Mouse (Mus musculus) forebrain, embryonic 13.5 days (tissue): ENCODE data around the gene Kcp. TPM values are rescaled to one million over a fixed set of nuclear protein-coding genes. Genes with fewer than 3 reads are reported as not detected.

Experiments
- ATAC-seq: fragments of 200-750 bp; cut with Nextera tagmentation; 2 replicates; pipeline ENCODE4 v1.8.0; 2017
- H3K27ac ChIP-seq: fragments of 300-500 bp; sonication (generic); 2 replicates; pipeline ENCODE4 v1.5.1; 2015; ENCODE audit warnings: inconsistent platforms, mild to moderate bottlenecking, moderate library complexity
- H3K27me3 ChIP-seq: fragments of 300-500 bp; sonication (generic); 2 replicates; pipeline ENCODE4 v1.6.1; 2015; ENCODE audit warnings: mild to moderate bottlenecking, inconsistent platforms
- H3K36me3 ChIP-seq: fragments of 300-500 bp; sonication (generic); 2 replicates; pipeline ENCODE4 v1.6.1; 2015; ENCODE audit warnings: mild to moderate bottlenecking, inconsistent platforms; ENCODE audit not compliant: poor library complexity, severe bottlenecking
- H3K4me1 ChIP-seq: fragments of 300-500 bp; sonication (generic); 2 replicates; pipeline ENCODE4 v1.6.1; 2015; ENCODE audit warnings: inconsistent platforms
- H3K4me2 ChIP-seq: fragments of 300-500 bp; sonication (generic); 2 replicates; pipeline ENCODE4 v1.6.1; 2015; ENCODE audit warnings: inconsistent platforms, mild to moderate bottlenecking, moderate library complexity
- H3K4me3 ChIP-seq: fragments of 300-500 bp; sonication (generic); 2 replicates; pipeline ENCODE4 v1.5.1; 2015; ENCODE audit warnings: mild to moderate bottlenecking, inconsistent platforms
- H3K9ac ChIP-seq: fragments of 300-500 bp; sonication (generic); 2 replicates; pipeline ENCODE4 v1.6.1; 2015; ENCODE audit warnings: mild to moderate bottlenecking, inconsistent platforms
- H3K9me3 ChIP-seq: fragments of 300-500 bp; sonication (generic); replicated peaks from 2 replicates; pipeline ENCODE4 v1.6.1; 2016; ENCODE audit warnings: inconsistent platforms
- WGBS: fragments of 180-500 bp; shearing (Covaris S2); methylation state at CpG from one replicate; pipeline ENCODE4 v1.1.7; 2015; 5-methylcytosine and 5-hydroxymethylcytosine counted together
- polyA plus RNA-seq: library from polyadenylated mRNA; unstranded; fragments of >200 nt; fragmentation: Nextera tagmentation; extraction: Ambion mirVana; gene quantifications from 2 replicates; pipeline ENCODE4 v1.2.1, GENCODE M21; 2015

Kcp gene
- polyA plus RNA-seq, 1 experiment from 2014 or later = 6.3 TPM

DNA sequence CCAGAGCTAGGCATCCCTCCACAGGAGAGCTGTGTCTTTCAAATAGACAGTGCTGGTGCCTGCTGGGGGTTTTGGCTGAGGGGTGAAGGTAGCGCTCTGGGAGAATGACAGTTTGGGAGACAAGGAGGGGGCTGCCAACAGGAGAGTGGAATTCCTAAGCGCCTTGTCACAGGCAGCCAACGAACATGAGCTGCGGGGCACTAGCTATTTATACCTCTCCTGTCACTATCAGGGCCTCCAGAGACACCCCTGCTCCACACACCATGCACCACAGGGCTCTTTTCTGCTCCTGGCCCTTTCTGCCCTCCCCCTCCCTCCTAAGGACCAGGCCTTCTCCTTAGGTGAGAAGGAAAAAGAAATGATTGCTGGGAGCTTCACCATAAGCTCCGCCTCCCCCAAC lies 76.3 kb downstream of the Kcp start:
- WGBS = 19% methylated on average over 5 of the region's 5 CpGs
- Histone ChIP-seq H3K4me1 (peaks cover 48% of the 10 kb centered on the region), H3K9me3 (no peaks in the 10 kb centered on the region), H3K36me3 (no peaks in the 10 kb centered on the region), H3K27ac (no peak overlapping the region), H3K27me3 (peaks cover 54% of the 10 kb centered on the region), H3K4me2 (no peak overlapping the region), H3K9ac (no peak overlapping the region), H3K4me3 (no peak overlapping the region)
- ATAC-seq = no peak

DNA sequence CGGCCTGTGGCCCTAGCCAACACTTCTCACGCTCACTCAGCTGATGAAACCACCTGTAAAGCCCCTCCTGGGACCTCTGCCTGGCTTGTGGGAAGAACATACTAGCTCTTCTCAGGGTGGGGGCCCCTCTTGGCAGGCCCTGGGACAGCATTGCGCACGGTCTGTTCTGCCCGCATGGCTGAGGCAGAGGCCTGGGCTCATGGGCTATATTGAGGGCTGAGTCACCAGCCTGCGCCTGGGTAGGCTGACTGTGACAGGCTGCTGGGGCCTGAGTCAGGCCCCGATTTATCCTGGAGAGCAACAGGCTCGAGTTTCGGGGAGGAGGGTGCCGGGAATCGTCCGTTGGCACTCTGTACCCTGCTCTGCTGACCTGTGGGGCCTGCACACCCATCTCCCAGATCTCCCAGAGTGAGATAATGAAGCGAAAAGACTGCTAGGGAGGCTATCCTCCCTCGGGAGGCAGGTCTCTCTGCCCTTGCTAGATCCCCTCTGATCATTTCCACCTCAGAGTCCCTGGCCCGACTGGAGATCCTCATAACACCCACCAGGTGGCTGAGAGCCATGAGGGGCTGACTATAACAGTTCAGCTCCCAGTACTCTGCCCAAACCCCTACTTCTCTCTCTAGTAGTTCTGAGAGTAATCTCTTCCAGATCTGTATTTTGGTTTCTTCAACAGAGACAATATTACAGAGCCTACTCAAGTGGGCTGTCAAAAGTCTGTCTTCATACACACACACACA lies 76.9 kb downstream of the Kcp start:
- H3K27me3 ChIP-seq = peaks cover 53% of the 10 kb centered on the region
- no peak for ATAC-seq
- no peaks in the 10 kb centered on the region for H3K36me3 ChIP-seq
- H3K4me2 ChIP-seq = no peak overlapping the region
- no peak overlapping the region for H3K9ac ChIP-seq
- H3K9me3 ChIP-seq = no peaks in the 10 kb centered on the region
- no peak overlapping the region for H3K27ac ChIP-seq
- no peak overlapping the region for H3K4me3 ChIP-seq
- H3K4me1 ChIP-seq = peaks cover 42% of the 10 kb centered on the region
- WGBS = 45% methylated on average over 15 of the region's 15 CpGs

DNA sequence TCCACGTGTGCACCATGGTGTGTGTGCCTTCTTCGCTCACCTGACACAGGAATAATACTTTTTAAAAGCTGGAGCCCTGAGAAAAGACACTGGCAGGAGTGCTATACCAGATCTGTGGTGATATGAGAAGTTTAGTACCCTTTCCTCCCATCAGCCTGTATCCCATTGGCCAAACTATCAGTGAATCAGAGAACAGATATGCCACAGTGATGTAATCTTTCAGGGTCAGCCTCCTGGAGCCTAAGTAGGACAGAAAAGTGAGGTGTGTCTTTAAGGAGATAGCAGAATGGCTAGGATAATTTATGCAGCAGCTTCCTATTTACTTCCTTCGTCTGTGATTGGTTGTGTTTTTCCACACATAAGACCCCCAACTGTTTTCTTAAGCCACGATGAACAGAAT lies 79.6 kb downstream of the Kcp start:
- Histone ChIP-seq H3K4me1 (peaks cover 16% of the 10 kb centered on the region), H3K27me3 (peaks cover 27% of the 10 kb centered on the region), H3K9me3 (no peaks in the 10 kb centered on the region), H3K4me2 (no peak overlapping the region), H3K36me3 (no peaks in the 10 kb centered on the region), H3K9ac (no peak overlapping the region), H3K27ac (no peak overlapping the region), H3K4me3 (no peak overlapping the region)
- no peak for ATAC-seq
- WGBS = 61% methylated on average over 4 of the region's 4 CpGs

DNA sequence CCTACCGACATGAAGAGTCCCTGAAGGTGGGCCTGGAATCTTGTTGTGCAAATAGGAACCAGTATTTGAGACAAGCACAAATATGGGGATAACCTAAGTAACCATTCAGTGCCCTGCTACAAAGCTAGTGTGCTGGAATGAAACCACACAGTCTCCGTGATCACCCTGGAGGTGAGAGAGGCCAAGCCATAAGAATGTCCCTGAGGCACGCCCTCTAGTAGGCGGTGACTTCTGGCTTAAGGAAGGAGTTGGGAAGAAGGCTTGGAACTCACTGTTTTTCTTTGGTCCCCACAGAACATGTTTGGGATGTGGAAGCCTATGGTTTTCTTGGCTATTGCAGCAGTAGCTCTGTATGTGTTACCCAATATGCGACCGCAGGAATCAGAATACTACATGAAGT lies 81.4 kb downstream of the Kcp start:
- peaks cover 9% of the 10 kb centered on the region; the same call in 1 of the 2 replicates for H3K27me3 ChIP-seq
- no peak overlapping the region for H3K4me3 ChIP-seq
- WGBS = 84% methylated on average over 6 of the region's 6 CpGs
- no peak for ATAC-seq
- H3K9me3 ChIP-seq = no peaks in the 10 kb centered on the region
- H3K36me3 ChIP-seq = no peaks in the 10 kb centered on the region
- no peak overlapping the region for H3K27ac ChIP-seq
- H3K9ac ChIP-seq = no peak overlapping the region
- H3K4me1 ChIP-seq = 0 out of 2 replicates have a peak, but pooled peaks cover under 1% of the 10 kb centered on the region
- H3K4me2 ChIP-seq = no peak overlapping the region

DNA sequence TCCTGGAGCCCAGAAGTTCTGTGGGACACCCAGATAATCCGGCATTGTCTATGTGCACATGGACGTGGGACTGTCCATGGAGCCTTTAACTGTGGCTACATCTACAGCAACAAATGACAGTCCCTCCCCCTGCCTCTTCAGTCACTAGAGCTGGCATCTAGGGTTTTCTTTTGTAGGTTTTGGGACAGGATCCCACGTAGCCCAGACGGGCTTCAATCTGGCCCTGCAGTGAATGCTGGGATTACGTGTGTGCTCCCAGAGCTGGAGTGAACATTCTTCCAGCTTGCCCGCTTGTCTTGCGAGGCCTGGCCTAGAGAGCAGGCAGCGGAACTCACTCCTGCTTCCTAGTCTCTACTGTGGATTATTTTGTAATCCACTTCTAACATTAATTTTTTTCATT lies 82.6 kb downstream of the Kcp start:
- Histone ChIP-seq H3K27ac (no peak overlapping the region), H3K9ac (no peak overlapping the region), H3K27me3 (no peaks in the 10 kb centered on the region), H3K4me3 (no peak overlapping the region), H3K4me2 (no peak overlapping the region), H3K9me3 (no peaks in the 10 kb centered on the region), H3K4me1 (no peaks in the 10 kb centered on the region), H3K36me3 (peaks cover 4% of the 10 kb centered on the region; the same call in 1 of the 2 replicates)
- ATAC-seq = no peak
- 78% methylated on average over 8 of the region's 8 CpGs for WGBS

Other genes with a start within 250 kb of the Kcp start
- gene Hilpda, start 235.5 kb downstream of the Kcp start, polyA plus RNA-seq = 38.3 and 38.6 TPM in 2 replicates
- gene Fam71f2, start 228.4 kb downstream of the Kcp start, polyA plus RNA-seq = 0.67 and 0.75 TPM in 2 replicates
- not detected in 2 replicates for gene Fam71f1, start 188.8 kb downstream of the Kcp start, polyA plus RNA-seq
- gene Calu, start 159.9 kb downstream of the Kcp start, polyA plus RNA-seq = 163 and 177 TPM in 2 replicates
- 0.44 TPM in 2 replicates for gene Opn1sw, start 119.5 kb downstream of the Kcp start, polyA plus RNA-seq
- 34.3 and 37.0 TPM in 2 replicates for gene Ccdc136, start 111.6 kb downstream of the Kcp start, polyA plus RNA-seq
- gene Flnc, start 74.7 kb downstream of the Kcp start, polyA plus RNA-seq = 1.5 and 1.6 TPM in 2 replicates
- 289 and 294 TPM in 2 replicates for gene Atp6v1f, start 40.2 kb downstream of the Kcp start, polyA plus RNA-seq
- gene Atp6v1fnb, start 36.5 kb downstream of the Kcp start, polyA plus RNA-seq = 0.41 and 0.45 TPM in 2 replicates
- 1.0 and 1.2 TPM in 2 replicates for gene Irf5, start 18.7 kb upstream of the Kcp start, polyA plus RNA-seq
- 102 and 110 TPM in 2 replicates for gene Tnpo3, start 101.9 kb upstream of the Kcp start, polyA plus RNA-seq
- 4.3 and 5.6 TPM in 2 replicates for gene Tspan33, start 186.3 kb upstream of the Kcp start, polyA plus RNA-seq
- 20.5 and 21.1 TPM in 2 replicates for gene Smo, start 227.6 kb upstream of the Kcp start, polyA plus RNA-seq